Mouse (Mus musculus) splenic B cell, adult 2 months (primary cell): ENCODE data around the gene Snai1.

Experiments used
- DNase-seq: peaks from one replicate; pipeline ENCODE4 v3.0.0-alpha.2; 2011; ENCODE audit warnings: low read depth, low spot score
- H3K27me3 ChIP-seq: 2 replicates; pipeline ENCODE4 v1.6.1; 2012; ENCODE audit warnings: mild to moderate bottlenecking, low read length, moderate library complexity, mixed read lengths; ENCODE audit not compliant: control insufficient read depth, poor library complexity, insufficient read depth, severe bottlenecking
- H3K36me3 ChIP-seq: 2 replicates; pipeline ENCODE4 v1.6.1; 2012; ENCODE audit warnings: mild to moderate bottlenecking, low read length, moderate library complexity, mixed read lengths; ENCODE audit not compliant: control insufficient read depth, poor library complexity, insufficient read depth, severe bottlenecking

Gene Snai1

DNA sequence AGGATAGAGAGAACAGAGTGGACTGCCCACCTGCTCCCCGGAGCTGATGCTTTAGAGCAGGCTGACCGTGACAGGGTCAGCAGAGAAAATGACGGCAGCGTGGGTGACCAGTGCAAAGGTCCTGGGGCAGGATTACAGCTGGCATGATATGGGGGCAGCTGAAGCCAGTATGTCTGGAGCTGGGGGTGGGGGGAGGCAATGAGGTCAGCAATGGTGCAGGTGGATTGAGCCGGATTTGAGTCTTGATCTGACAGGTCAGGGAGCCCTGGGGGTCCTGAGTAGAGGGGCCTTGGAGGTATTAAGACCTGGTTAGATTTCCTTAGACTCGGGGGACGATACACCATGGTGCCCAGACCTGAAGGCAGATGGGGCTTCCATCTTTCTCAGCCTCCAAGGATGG, 37.6 kb downstream of the Snai1 start:
- Histone ChIP-seq H3K27me3 (no peaks in the 10 kb centered on the region), H3K36me3 (no peaks in the 10 kb centered on the region; the same call in 1 of the 2 replicates)
- no peak for DNase-seq

DNA sequence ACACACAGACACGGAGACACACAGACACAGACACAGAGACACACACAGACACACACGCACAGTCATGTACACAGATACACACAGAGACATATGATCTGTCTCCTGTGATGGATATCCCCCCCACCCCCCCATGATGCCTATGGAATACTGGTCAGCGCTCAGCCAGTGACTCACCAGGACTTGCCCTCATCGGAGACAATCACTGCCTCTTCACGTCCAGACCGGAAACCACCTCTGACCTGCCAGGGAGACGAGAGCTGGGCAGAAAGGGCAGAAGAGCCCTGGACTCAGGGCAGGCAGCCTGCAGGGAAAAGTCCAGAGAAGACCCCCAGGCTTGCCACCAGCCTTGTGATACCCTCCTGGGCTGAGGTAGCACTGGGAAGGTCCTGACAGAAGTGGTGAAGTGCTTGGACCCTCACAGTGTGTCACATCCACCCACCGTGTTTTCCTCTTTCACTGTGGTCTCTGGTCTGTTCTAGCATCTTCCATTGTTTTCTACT, 38.2 kb downstream of the Snai1 start:
- Histone ChIP-seq H3K27me3 (no peaks in the 10 kb centered on the region), H3K36me3 (no peaks in the 10 kb centered on the region; the same call in 1 of the 2 replicates)
- DNase-seq = no peak

DNA sequence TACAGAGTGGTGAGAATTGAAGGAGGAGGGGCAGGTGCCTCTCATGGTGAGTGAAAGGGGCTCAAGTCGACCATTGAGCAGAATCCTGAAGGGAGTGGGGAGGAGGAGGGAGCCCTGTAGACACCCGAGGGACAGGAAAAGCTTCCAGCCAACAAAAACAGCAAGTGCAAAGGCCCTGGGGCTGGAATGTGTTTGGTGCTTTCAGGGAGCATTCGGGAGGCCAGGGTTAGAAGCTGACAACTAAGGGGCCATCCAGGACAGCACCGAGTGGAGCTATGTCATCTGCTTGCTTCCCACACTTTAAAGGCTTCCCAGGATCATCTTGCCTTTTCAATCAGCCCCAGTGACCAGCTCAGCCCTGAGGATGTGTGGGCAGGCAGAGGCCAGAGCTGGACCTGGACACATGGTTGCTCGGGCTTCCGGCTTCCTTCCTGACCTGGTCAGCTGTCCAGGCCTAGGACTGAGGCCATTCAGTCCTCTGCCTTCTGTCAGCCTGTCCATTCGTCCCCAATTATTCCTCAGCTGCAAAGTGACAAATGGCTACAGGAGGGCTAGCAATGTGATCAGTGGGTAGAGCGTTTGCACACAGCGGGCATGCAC, 39.3 kb downstream of the Snai1 start:
- Histone ChIP-seq H3K36me3 (no peaks in the 10 kb centered on the region; the same call in 1 of the 2 replicates), H3K27me3 (no peaks in the 10 kb centered on the region)
- no peak for DNase-seq

DNA sequence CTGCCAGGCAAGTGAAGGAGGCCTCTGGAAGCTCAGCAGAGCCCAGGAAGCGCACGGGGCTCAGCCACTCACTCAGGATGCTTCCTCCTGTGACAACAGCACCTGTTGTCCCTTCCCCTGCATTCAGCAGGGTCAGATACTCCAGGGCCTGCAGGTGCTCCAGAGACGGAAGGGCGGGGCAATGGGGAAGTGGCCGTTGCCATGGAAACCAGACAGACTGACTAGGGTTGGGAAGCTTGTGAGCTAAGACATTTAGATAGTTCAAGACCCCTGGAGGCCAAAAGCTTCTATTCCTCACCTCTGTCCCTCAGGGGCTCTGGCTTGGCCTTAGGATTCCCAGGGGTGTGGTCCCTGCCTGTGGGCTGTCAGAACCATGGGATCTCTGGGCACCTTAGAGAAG, 40.5 kb downstream of the Snai1 start:
- peak; percentile 73 for DNase-seq
- Histone ChIP-seq H3K36me3 (no peaks in the 10 kb centered on the region; the same call in 1 of the 2 replicates), H3K27me3 (no peaks in the 10 kb centered on the region)

DNA sequence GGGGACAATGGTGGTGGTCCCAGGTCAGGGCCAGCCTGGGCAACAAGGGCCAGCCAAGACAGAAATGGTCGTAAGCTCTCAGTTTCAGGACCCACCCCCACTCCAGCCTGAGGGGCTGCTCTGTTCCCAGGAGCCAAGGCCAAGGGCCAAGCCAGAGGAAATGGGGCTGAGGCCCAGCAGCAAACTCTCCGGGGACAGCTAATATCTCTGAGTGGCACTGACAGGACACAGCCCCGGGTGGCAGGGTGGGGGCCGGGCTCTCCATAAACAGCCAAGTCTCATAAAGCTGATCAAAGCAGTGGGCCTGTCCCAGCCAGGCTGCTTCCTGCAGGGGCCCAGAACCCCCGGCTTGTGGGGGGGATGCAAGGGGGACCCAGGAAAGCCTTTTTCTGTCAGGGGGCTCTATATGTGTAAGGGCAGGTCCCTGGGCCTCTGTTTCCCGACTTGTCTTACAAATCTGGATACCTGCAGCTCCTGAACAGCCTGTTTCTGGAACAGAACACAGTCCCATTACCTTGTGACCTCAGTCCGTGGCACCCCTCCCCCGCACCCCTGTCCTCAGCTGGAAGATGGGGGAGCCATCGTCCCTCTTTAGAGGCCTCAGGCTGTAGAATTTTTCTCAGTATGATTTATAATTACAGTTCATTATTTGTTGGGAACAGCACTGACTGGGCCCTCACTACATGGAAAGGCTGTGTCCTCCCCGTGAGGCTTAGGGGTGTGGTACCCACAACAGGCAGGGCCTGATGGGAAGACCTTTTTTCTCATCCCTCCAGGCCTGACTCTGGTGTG, 45.4 kb downstream of the Snai1 start:
- no peak for DNase-seq
- Histone ChIP-seq H3K27me3 (no peaks in the 10 kb centered on the region), H3K36me3 (no peaks in the 10 kb centered on the region)

DNA sequence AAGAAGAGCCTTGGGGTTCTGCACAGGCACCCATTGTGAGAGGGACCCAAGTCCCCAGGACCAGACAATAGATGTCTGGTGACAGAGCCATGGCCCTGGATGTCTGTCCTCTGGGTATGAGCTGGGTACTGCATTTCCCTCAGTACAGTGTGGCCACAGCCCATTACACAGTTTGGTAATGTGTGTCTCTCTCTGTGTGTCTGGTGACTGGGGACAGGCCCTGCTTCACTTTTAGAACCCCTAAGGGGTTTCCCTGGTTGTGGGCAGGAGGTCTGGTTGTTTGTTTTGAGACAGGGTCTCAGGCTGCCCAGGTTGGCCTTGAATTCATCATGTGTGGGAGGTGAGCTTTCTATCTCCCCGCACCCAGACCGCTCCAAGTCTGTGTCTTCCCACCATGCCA, 47.3 kb downstream of the Snai1 start:
- Histone ChIP-seq H3K36me3 (no peaks in the 10 kb centered on the region), H3K27me3 (no peaks in the 10 kb centered on the region)
- DNase-seq = no peak

DNA sequence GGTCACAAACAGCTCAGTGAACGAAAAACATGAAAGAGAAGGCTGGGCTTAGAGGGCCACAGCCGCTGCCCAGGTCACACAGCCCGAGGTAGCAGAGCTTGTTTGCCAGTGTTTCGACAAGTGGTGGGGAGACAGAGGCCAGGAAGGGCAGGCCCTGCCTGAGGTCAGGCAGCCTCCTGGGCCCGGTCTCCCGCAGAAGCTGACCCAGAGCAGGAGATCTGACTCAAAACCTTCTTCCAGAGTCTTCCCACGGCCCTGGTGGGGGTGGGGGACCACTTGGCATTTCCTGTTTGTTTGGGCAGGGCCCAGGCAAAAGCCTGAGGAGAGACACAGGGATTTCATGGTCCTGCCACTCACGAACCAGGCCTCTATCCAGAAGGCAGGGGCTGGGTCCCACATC, 48.0 kb downstream of the Snai1 start:
- no peak for DNase-seq
- Histone ChIP-seq H3K27me3 (no peaks in the 10 kb centered on the region), H3K36me3 (no peaks in the 10 kb centered on the region)

DNA sequence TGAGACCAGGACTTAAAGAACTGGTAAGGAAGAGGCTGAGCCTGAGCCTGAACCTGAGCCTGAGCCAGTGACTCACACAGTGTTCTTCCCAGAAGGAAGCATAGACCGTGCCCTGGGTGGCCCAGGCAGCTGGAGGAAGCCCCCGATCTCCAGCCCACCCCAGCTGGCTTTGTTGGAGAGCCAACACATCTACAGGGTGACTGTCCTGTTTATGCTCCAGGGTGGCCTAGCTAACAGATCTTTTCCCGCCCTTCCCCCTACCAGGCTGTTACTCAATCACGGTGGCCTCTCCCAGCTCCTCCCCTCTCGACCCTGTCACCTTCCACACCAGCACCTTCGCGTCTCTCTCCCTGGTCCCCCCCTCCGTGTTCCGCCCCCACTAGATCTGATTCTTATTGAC, 49.0 kb downstream of the Snai1 start:
- no peaks in the 10 kb centered on the region for H3K36me3 ChIP-seq
- H3K27me3 ChIP-seq = no peaks in the 10 kb centered on the region
- DNase-seq = no peak

DNA sequence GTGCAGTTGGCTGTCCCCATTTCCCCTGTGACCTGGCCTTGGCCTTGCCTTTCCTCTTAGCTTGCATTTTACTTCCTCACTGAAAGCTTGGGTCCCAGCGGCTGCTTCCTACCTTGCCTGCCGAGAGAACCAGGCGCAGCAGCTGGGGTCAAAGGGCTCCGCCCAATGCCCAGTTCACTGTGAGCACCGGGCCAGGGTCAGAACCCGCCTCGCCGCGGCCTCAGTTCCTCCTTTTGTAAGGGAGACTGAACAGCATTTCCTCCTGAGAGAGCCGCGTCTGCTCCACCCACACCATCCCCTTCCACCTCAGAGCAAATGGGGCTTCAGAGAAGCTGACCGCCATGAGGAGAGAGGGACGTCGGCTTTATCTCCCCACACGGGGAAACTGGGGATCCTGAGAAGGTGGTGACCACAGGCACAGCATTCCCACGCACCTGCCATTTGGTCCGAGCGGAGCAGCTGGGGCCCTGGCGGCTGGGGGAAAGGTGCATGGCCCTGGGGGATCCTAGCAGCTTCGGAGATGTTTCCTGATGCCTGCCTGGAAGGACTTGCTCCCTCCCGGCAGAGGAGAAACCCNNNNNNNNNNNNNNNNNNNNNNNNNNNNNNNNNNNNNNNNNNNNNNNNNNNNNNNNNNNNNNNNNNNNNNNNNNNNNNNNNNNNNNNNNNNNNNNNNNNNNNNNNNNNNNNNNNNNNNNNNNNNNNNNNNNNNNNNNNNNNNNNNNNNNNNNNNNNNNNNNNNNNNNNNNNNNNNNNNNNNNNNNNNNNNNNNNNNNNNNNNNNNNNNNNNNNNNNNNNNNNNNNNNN, 51.0 kb downstream of the Snai1 start:
- no peaks in the 10 kb centered on the region for H3K27me3 ChIP-seq
- peak; percentile 73 for DNase-seq

More for the DNA sequence above, 51.0 kb downstream of the Snai1 start:
- H3K36me3 ChIP-seq = no peaks in the 10 kb centered on the region
